Mouse (Mus musculus) G1E (cell line): ENCODE measurements at regions not wholly inside any gene's neighbourhood (a gene's known extent, or its start where the extent isn't known, plus 50 kb on each side); places are given as distances from the start of the nearest gene placed in this dataset.

Experiments
- CTCF ChIP-seq: IDR thresholded peaks from 2 replicates; pipeline ENCODE4 v1.5.1; 2012; ENCODE audit warnings: low read depth, low read length, inconsistent platforms, mixed read lengths
- GATA1 ChIP-seq: IDR thresholded peaks from 2 replicates; pipeline ENCODE4 v1.6.1; 2012; ENCODE audit warnings: borderline replicate concordance, low read length, inconsistent platforms, mixed read lengths
- POLR2AphosphoS5 ChIP-seq: IDR thresholded peaks from 2 replicates; pipeline ENCODE4 v1.6.1; 2012; ENCODE audit warnings: low read depth, low read length, inconsistent platforms; ENCODE audit not compliant: insufficient replicate concordance
- TAL1 ChIP-seq: conservative IDR thresholded peaks from 2 replicates; pipeline ENCODE4 v1.6.1; 2012; ENCODE audit warnings: low read depth, low read length, inconsistent platforms, mixed read lengths

DNA sequence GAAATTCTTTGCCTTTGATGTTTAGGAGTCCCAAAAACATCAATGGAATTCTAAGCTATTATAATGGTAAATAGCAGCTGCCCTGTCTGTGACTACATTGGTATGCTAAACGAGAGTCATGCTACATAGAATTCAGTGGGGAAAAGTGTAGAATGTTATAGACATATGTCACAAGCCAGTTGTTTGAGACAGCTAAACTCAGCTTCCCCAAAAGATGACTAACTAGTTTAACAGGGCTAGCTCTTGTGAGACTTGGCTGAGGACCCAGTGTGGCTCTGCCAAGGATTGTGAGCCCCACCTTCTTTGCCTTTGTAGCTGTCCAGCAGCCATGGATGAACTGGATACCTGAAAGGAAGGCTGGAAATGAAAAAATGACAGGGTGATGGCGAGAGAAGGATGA lies 122.8 kb upstream of the Peli1 start:
- TF ChIP-seq CTCF (no peak), POLR2AphosphoS5 (no peak), GATA1 (no peak), TAL1 (no peak)
